Mouse (Mus musculus) limb, embryonic 15.5 days (tissue): Measurements from ENCODE around the gene Stom. TPM values are rescaled to one million over a fixed set of nuclear protein-coding genes. Genes with fewer than 3 reads are reported as not detected.
A peak's percentile ranks its signal among the peaks of the same experiment; 100 is the strongest.

ENCODE experiments used
- ATAC-seq: fragments of 200-750 bp; cut with Nextera tagmentation; 2 replicates; pipeline ENCODE4 v1.8.0; 2017; ENCODE audit warnings: low read depth, moderate TSS enrichment; ENCODE audit not compliant: insufficient number of reproducible peaks, low FRiP score, low TSS enrichment
- H3K27ac ChIP-seq: fragments of 300-500 bp; sonication (generic); 2 replicates; pipeline ENCODE4 v1.5.1; 2015; ENCODE audit warnings: moderate library complexity, mild to moderate bottlenecking, inconsistent platforms
- H3K27me3 ChIP-seq: fragments of 300-500 bp; sonication (generic); 2 replicates; pipeline ENCODE4 v1.6.1; 2015; ENCODE audit warnings: inconsistent platforms
- H3K36me3 ChIP-seq: fragments of 300-500 bp; sonication (generic); 2 replicates; pipeline ENCODE4 v1.6.1; 2015; ENCODE audit warnings: inconsistent platforms
- H3K4me1 ChIP-seq: fragments of 300-500 bp; sonication (generic); 2 replicates; pipeline ENCODE4 v1.6.1; 2015; ENCODE audit warnings: inconsistent platforms
- H3K4me2 ChIP-seq: fragments of 300-500 bp; sonication (generic); 2 replicates; pipeline ENCODE4 v1.6.1; 2015; ENCODE audit warnings: mild to moderate bottlenecking, inconsistent platforms
- H3K4me3 ChIP-seq: fragments of 300-500 bp; sonication (generic); 2 replicates; pipeline ENCODE4 v1.5.1; 2015; ENCODE audit warnings: mild to moderate bottlenecking, inconsistent platforms
- H3K9ac ChIP-seq: fragments of 300-500 bp; sonication (generic); 2 replicates; pipeline ENCODE4 v1.6.1; 2015; ENCODE audit warnings: inconsistent platforms
- H3K9me3 ChIP-seq: fragments of 300-500 bp; sonication (generic); 2 replicates; pipeline ENCODE4 v1.6.1; 2016; ENCODE audit warnings: inconsistent platforms
- WGBS: fragments of 180-500 bp; shearing (Covaris S2); methylation state at CpG from one replicate; pipeline ENCODE4 v1.1.7; 2015; 5-methylcytosine and 5-hydroxymethylcytosine counted together
- polyA plus RNA-seq: library from polyadenylated mRNA; unstranded; fragments of >200 nt; fragmentation: Nextera tagmentation; extraction: Ambion mirVana; gene quantifications from 2 replicates; pipeline ENCODE4 v1.2.1, GENCODE M21; 2015

Stom gene
- polyA plus RNA-seq, 1 experiment from 2014 or later = 22.2 TPM

DNA sequence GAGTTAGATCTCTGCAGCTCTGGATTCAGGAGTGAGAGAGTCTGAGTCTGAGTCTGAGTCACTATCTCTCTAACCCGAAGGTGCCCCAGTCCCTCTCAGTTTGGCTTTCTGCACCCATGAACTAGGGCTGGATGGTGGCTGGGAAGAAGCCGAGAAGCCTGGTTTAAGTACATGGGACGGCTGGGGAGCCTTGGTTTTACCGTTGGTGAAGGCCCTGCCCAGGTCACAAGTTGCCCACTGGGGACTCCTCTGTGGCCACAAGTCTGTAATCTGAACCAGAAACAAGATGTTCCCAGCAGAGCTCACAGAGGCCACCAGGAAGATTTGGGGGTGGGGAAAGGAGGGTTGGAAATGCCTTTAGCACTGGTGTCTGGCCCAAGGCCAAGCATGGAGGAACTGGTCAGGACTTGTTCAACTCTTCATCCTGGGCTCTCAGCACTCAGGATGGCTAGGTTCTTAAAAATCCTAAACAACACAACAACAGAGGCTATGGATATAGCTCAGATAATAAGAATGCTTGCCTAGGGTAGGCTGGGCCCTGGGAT lies 67.0 kb downstream of the Stom start:
- no peak for ATAC-seq
- H3K9ac ChIP-seq = no peak overlapping the region
- no peak overlapping the region for H3K4me3 ChIP-seq
- no peaks in the 10 kb centered on the region for H3K9me3 ChIP-seq
- H3K4me1 ChIP-seq = peaks cover 91% of the 10 kb centered on the region
- WGBS = 45% methylated on average over 4 of the region's 4 CpGs
- H3K36me3 ChIP-seq = no peaks in the 10 kb centered on the region
- no peaks in the 10 kb centered on the region for H3K27me3 ChIP-seq
- H3K4me2 ChIP-seq = no peak overlapping the region; the same call in 1 of the 2 replicates
- peak overlapping the region; percentile 80 for H3K27ac ChIP-seq

GRCm38 (mm10) chr2:35269136-35269535 lies 67.6 kb downstream of the Stom start:
- H3K36me3 ChIP-seq = no peaks in the 10 kb centered on the region
- H3K4me1 ChIP-seq = peaks cover 90% of the 10 kb centered on the region
- no peak overlapping the region for H3K4me2 ChIP-seq
- no peak overlapping the region for H3K4me3 ChIP-seq
- H3K9me3 ChIP-seq = no peaks in the 10 kb centered on the region
- ATAC-seq = no peak
- H3K27me3 ChIP-seq = no peaks in the 10 kb centered on the region
- peak overlapping the region; percentile 80 for H3K27ac ChIP-seq
- no peak overlapping the region for H3K9ac ChIP-seq
- WGBS = 85% methylated on average over 6 of the region's 6 CpGs

- Histone ChIP-seq H3K36me3 (no peaks in the 10 kb centered on the region), H3K9ac (no peak overlapping the region), H3K4me3 (no peak overlapping the region), H3K9me3 (no peaks in the 10 kb centered on the region), H3K27ac (peak overlapping the region; percentile 80), H3K27me3 (no peaks in the 10 kb centered on the region), H3K4me2 (no peak overlapping the region), H3K4me1 (peaks cover 79% of the 10 kb centered on the region)
- 67% methylated on average over 10 of the region's 10 CpGs for WGBS
- ATAC-seq = no peak
Measured at GRCm38 (mm10) chr2:35267876-35268566, 68.8 kb downstream of the Stom start.

- Histone ChIP-seq H3K9ac (no peak overlapping the region), H3K9me3 (no peaks in the 10 kb centered on the region), H3K27me3 (no peaks in the 10 kb centered on the region), H3K27ac (peak overlapping the region; percentile 75), H3K4me1 (peaks cover 77% of the 10 kb centered on the region), H3K4me3 (no peak overlapping the region), H3K36me3 (no peaks in the 10 kb centered on the region), H3K4me2 (no peak overlapping the region)
- ATAC-seq = no peak
- WGBS = 68% methylated on average over 13 of the region's 13 CpGs
Measured at GRCm38 (mm10) chr2:35267156-35267875, 69.5 kb downstream of the Stom start.

DNA sequence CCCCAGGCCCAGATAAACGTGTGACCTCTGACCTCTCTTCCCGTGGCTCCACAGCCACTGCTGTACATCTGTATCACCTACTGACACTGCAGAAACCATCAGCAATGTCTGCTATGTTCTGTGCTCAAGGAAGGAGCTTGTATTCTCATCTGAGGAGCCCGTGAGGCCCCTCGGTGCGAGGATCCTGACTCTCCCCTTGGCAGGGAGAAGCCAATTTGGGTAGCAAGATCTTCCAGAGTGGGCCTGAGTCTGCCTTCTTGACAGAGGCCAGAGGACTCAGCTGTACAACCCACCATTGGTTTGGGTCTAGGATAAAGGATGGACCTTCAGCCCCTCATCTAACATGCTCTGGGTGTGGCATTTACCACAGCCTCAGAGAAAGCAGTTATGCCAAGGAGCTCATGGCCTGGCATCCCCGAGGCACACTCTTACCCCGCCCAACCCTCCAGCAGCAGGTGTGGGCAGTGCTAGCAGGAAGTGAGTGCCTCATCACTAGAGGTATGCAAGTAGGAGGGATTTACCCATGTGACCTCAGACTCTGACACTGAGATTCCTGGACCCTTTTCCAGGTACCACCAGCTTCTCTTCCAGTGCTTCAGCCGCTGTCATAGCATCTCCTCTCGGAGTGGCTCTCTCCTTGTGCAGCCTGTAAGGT lies 70.4 kb downstream of the Stom start:
- Histone ChIP-seq H3K4me1 (peaks cover 71% of the 10 kb centered on the region), H3K4me2 (no peak overlapping the region), H3K4me3 (no peak overlapping the region), H3K9me3 (no peaks in the 10 kb centered on the region), H3K36me3 (no peaks in the 10 kb centered on the region), H3K9ac (no peak overlapping the region), H3K27ac (no peak overlapping the region), H3K27me3 (no peaks in the 10 kb centered on the region)
- WGBS = 70% methylated on average over 9 of the region's 9 CpGs
- no peak for ATAC-seq

- 0 out of 2 replicates have a peak, but pooled peaks have one; percentile 8 for ATAC-seq
- WGBS = 49% methylated on average over 8 of the region's 8 CpGs
- no peaks in the 10 kb centered on the region for H3K9me3 ChIP-seq
- H3K36me3 ChIP-seq = no peaks in the 10 kb centered on the region
- peak overlapping the region; percentile 67 for H3K27ac ChIP-seq
- H3K9ac ChIP-seq = no peak overlapping the region
- H3K4me1 ChIP-seq = peaks cover 66% of the 10 kb centered on the region
- H3K4me3 ChIP-seq = no peak overlapping the region
- H3K27me3 ChIP-seq = no peaks in the 10 kb centered on the region
- H3K4me2 ChIP-seq = peak overlapping the region; percentile 35
Measured at GRCm38 (mm10) chr2:35265775-35266174, 71.0 kb downstream of the Stom start.

GRCm38 (mm10) chr2:35265296-35265695 lies 71.5 kb downstream of the Stom start:
- 7% methylated on average over 8 of the region's 8 CpGs for WGBS
- Histone ChIP-seq H3K4me1 (peaks cover 61% of the 10 kb centered on the region), H3K27ac (peak overlapping the region; percentile 67), H3K36me3 (no peaks in the 10 kb centered on the region), H3K27me3 (no peaks in the 10 kb centered on the region), H3K9ac (no peak overlapping the region), H3K4me3 (no peak overlapping the region), H3K4me2 (peak overlapping the region; percentile 35), H3K9me3 (no peaks in the 10 kb centered on the region)
- peak; percentile 75 for ATAC-seq

GRCm38 (mm10) chr2:35264095-35264494 lies 72.7 kb downstream of the Stom start:
- Histone ChIP-seq H3K4me1 (peaks cover 61% of the 10 kb centered on the region), H3K9me3 (no peaks in the 10 kb centered on the region), H3K4me3 (no peak overlapping the region), H3K9ac (no peak overlapping the region), H3K36me3 (no peaks in the 10 kb centered on the region), H3K4me2 (no peak overlapping the region), H3K27ac (no peak overlapping the region), H3K27me3 (no peaks in the 10 kb centered on the region)
- WGBS = 89% methylated on average over 1 of the region's 1 CpGs
- no peak for ATAC-seq

Other genes with a start within 250 kb of the Stom start
- 0.24 and 0.68 TPM in 2 replicates for gene AI182371, start 235.4 kb downstream of the Stom start, polyA plus RNA-seq
- gene Cntrl, start 227.5 kb downstream of the Stom start, polyA plus RNA-seq = 20.1 and 20.3 TPM in 2 replicates
- gene Rab14, start 135.9 kb downstream of the Stom start, polyA plus RNA-seq = 341 and 342 TPM in 2 replicates
- gene Gsn, start 80.6 kb downstream of the Stom start, polyA plus RNA-seq = 288 and 360 TPM in 2 replicates
- gene 4930568D16Rik, start 30.8 kb upstream of the Stom start, polyA plus RNA-seq = not detected in 2 replicates
- not detected in 2 replicates for gene 4930402F06Rik, start 60.2 kb upstream of the Stom start, polyA plus RNA-seq
- gene Ggta1, start 126.3 kb upstream of the Stom start, polyA plus RNA-seq = 34.2 and 37.5 TPM in 2 replicates
- 57.8 and 60.6 TPM in 2 replicates for gene Dab2ip, start 221.3 kb upstream of the Stom start, polyA plus RNA-seq